Mouse (Mus musculus): ENCODE data around the gene Plekhj1.

DNA sequence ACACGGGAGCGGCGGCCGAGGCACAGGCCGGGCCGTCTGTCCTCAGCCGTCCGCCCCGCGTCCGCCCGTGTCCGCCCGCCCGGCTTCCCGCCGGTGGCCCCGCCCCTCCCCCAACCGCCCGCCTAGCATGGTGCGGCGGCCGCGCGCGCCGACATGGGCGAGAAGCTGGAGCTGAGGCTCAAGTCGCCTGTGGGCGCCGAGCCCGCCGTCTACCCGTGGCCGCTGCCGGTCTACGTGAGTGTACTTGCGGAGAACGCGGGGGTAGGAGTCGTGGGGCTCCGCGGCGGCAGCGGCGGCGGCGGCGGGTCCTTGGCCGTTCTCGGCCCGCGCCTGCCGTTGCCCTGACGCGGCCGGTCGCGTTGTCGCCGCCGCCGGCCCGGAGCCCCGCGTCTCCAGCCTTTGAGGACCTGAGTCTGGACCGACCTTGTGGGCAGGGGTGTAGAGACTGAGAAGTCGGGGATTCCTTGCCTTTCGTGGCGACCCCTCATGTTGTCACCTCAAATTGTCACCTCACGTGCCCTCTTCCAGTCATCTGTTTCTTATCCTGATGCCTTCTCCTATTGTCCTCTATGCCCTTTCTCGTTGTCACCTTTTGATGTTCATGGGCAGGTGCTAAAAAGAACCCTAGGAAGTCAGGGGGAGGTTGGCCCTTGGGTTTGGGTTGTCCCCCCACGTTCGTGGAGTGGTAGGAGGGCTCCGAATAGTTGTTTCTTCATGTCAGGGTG is 43.0 kb downstream of the Plekhj1 start:
- TF ChIP-seq CTCF (IDR thresholded peaks at IDR 0.05), result no peak
- no peak for TF ChIP-seq EP300 (IDR thresholded peaks at IDR 0.05)

All from lung, postnatal 0 days (tissue).